Mouse (Mus musculus): ENCODE data around the gene Calhm5.

Calhm5 gene

GRCm38 (mm10) chr10:34069606-34070005, 26.7 kb downstream of the Calhm5 start:
- no peak for DNase-seq

GRCm38 (mm10) chr10:34066591-34066990, 29.7 kb downstream of the Calhm5 start:
- DNase-seq = no peak

DNA sequence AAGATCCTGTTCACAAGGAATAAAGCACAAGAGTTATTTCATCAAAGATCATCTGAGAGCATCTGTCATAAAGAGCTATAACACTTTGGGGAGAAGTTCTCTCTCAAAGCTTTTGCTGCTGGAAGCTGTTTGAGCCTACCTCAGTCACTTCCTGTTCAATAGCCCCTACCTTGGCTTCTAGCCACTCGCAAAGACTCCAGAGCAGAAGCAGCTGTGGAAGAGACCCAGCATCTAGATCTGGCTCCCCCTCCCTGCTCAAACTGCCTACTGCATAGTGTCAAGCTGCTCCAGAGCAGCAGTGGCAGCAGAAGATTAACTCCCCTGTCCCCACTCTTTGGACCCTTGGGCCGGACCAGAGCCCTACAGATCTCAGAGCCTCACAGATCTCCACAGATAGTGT, 42.3 kb downstream of the Calhm5 start:
- DNase-seq = no peak

GRCm38 (mm10) chr10:34044210-34044609, 52.1 kb downstream of the Calhm5 start, which contains the start of gene Calhm4:
Gene Calhm4, minus strand, starts transcription at chr10:34044310.
- no peak for DNase-seq

Measured in cerebellum, adult 18-20 months (tissue).